Mouse (Mus musculus) bone marrow macrophage, adult 2 months (primary cell): ENCODE results near the gene Aurkb. TPM values are rescaled to one million over a fixed set of nuclear protein-coding genes. Genes with fewer than 3 reads are reported as not detected.

Experiments used
- H3K27ac ChIP-seq: 2 replicates; pipeline ENCODE4 v1.5.1; 2012; ENCODE audit warnings: low read depth, low read length; ENCODE audit not compliant: insufficient read depth
- H3K4me1 ChIP-seq: 2 replicates; pipeline ENCODE4 v1.6.1; 2012; ENCODE audit warnings: low read length; ENCODE audit not compliant: control insufficient read depth, insufficient read depth
- H3K4me3 ChIP-seq: 2 replicates; pipeline ENCODE4 v1.5.1; 2012; ENCODE audit warnings: mild to moderate bottlenecking, low read length, moderate library complexity; ENCODE audit not compliant: insufficient read depth
- CTCF ChIP-seq: IDR thresholded peaks from 2 replicates; pipeline ENCODE4 v1.5.1; 2012; ENCODE audit warnings: low read depth, mild to moderate bottlenecking, low read length, moderate library complexity
- POLR2A ChIP-seq: IDR thresholded peaks from 2 replicates; pipeline ENCODE4 v1.6.1; 2012; ENCODE audit warnings: mild to moderate bottlenecking, low read depth, low read length, borderline replicate concordance
- polyA plus RNA-seq: library from polyadenylated mRNA; stranded (reverse); fragments of >200 nt; gene quantifications from 2 replicates; pipeline ENCODE4 v1.2.4, GENCODE M21; 2012; ENCODE audit not compliant: missing spikeins, insufficient read depth, insufficient read length

Aurkb gene
- polyA plus RNA-seq, 1 experiment: 52.8 TPM

- no peak overlapping the region for H3K4me3 ChIP-seq
- H3K4me1 ChIP-seq: peaks cover 19% of the 10 kb centered on the region
- TF ChIP-seq CTCF (no peak), POLR2A (no peak)
- no peak overlapping the region for H3K27ac ChIP-seq
Measured at GRCm38 (mm10) chr11:69072234-69072633, 26.8 kb downstream of the Aurkb start.

GRCm38 (mm10) chr11:69072666-69073064, 27.2 kb downstream of the Aurkb start:
- Histone ChIP-seq H3K4me1 (peaks cover 21% of the 10 kb centered on the region), H3K27ac (peak overlapping the region; percentile 19; the same call in 1 of the 2 replicates), H3K4me3 (0 out of 2 replicates have a peak overlapping the region, but pooled peaks have one; percentile 4)
- TF ChIP-seq POLR2A (no peak), CTCF (no peak)

- Histone ChIP-seq H3K4me1 (peaks cover 25% of the 10 kb centered on the region), H3K27ac (peak overlapping the region; percentile 86), H3K4me3 (peak overlapping the region; percentile 21)
- TF ChIP-seq CTCF (no peak), POLR2A (peak; percentile 95)
Measured at GRCm38 (mm10) chr11:69073065-69073888, 27.8 kb downstream of the Aurkb start.

- TF ChIP-seq POLR2A (no peak), CTCF (no peak)
- Histone ChIP-seq H3K27ac (0 out of 2 replicates have a peak overlapping the region, but pooled peaks have one; percentile 1), H3K4me1 (peaks cover 31% of the 10 kb centered on the region), H3K4me3 (no peak overlapping the region)
Measured at GRCm38 (mm10) chr11:69073951-69074775, 28.7 kb downstream of the Aurkb start.

- TF ChIP-seq CTCF: no peak
- TF ChIP-seq POLR2A: no peak
- Histone ChIP-seq H3K27ac (no peak overlapping the region), H3K4me3 (no peak overlapping the region), H3K4me1 (peaks cover 34% of the 10 kb centered on the region)
Measured at GRCm38 (mm10) chr11:69074776-69075069, 29.3 kb downstream of the Aurkb start.

- no peak for TF ChIP-seq POLR2A
- TF ChIP-seq CTCF: no peak
- no peak overlapping the region for H3K27ac ChIP-seq
- H3K4me3 ChIP-seq: no peak overlapping the region
- peaks cover 36% of the 10 kb centered on the region for H3K4me1 ChIP-seq
Measured at GRCm38 (mm10) chr11:69075764-69076479, 30.5 kb downstream of the Aurkb start.

GRCm38 (mm10) chr11:69076572-69076971, 31.1 kb downstream of the Aurkb start:
- Histone ChIP-seq H3K4me1 (peaks cover 31% of the 10 kb centered on the region), H3K4me3 (no peak overlapping the region)
- TF ChIP-seq CTCF (no peak), POLR2A (no peak)

GRCm38 (mm10) chr11:69077316-69077715, 31.9 kb downstream of the Aurkb start:
- Histone ChIP-seq H3K4me3 (no peak overlapping the region), H3K4me1 (peaks cover 27% of the 10 kb centered on the region), H3K27ac (no peak overlapping the region)
- TF ChIP-seq CTCF (no peak), POLR2A (no peak)

More at GRCm38 (mm10) chr11:69076572-69076971, 31.1 kb downstream of the Aurkb start:
- no peak overlapping the region for H3K27ac ChIP-seq

- Histone ChIP-seq H3K4me3 (no peak overlapping the region), H3K4me1 (peaks cover 26% of the 10 kb centered on the region), H3K27ac (no peak overlapping the region)
- no peak for TF ChIP-seq POLR2A
Measured at GRCm38 (mm10) chr11:69078041-69078440, 32.6 kb downstream of the Aurkb start.
